Mouse (Mus musculus) kidney, embryonic 16.5 days (tissue): ENCODE results near the gene Xxylt1. TPM values are rescaled to one million over a fixed set of nuclear protein-coding genes. Genes with fewer than 3 reads are reported as not detected.
A peak's percentile ranks its signal among the peaks of the same experiment; 100 is the strongest.

ENCODE experiments used
- ATAC-seq: fragments of 200-750 bp; cut with Nextera tagmentation; 2 replicates; pipeline ENCODE4 v1.8.0; 2017; ENCODE audit warnings: moderate TSS enrichment; ENCODE audit not compliant: low FRiP score, low TSS enrichment
- H3K27ac ChIP-seq: fragments of 300-500 bp; sonication (generic); 2 replicates; pipeline ENCODE4 v1.5.1; 2014; ENCODE audit warnings: low read length
- H3K27me3 ChIP-seq: fragments of 300-500 bp; sonication (generic); 2 replicates; pipeline ENCODE4 v1.6.1; 2014; ENCODE audit warnings: low read length, control low read depth, mixed read lengths; ENCODE audit not compliant: insufficient read depth
- H3K36me3 ChIP-seq: fragments of 300-500 bp; sonication (generic); 2 replicates; pipeline ENCODE4 v1.6.1; 2014; ENCODE audit warnings: low read length, control low read depth, mixed read lengths; ENCODE audit not compliant: insufficient read depth
- H3K4me1 ChIP-seq: fragments of 300-500 bp; sonication (generic); 2 replicates; pipeline ENCODE4 v1.6.1; 2014; ENCODE audit warnings: low read length, control low read depth, mixed read lengths; ENCODE audit not compliant: insufficient read depth
- H3K4me2 ChIP-seq: fragments of 300-500 bp; sonication (generic); replicated peaks from 2 replicates; pipeline ENCODE4 v1.6.1; 2014; ENCODE audit warnings: low read depth, low read length
- H3K4me3 ChIP-seq: fragments of 300-500 bp; sonication (generic); 2 replicates; pipeline ENCODE4 v1.5.1; 2014; ENCODE audit warnings: mild to moderate bottlenecking, low read length
- H3K9ac ChIP-seq: fragments of 300-500 bp; sonication (generic); replicated peaks from 2 replicates; pipeline ENCODE4 v1.6.1; 2014; ENCODE audit warnings: low read length
- H3K9me3 ChIP-seq: fragments of 300-500 bp; sonication (generic); 2 replicates; pipeline ENCODE4 v1.6.1; 2016; ENCODE audit warnings: low read length, control low read depth
- WGBS: fragments of 180-500 bp; shearing (Covaris S2); extraction: QIAGEN DNeasy Blood & Tissue Kit; methylation state at CpG from one replicate; pipeline ENCODE4 v1.1.7; 2014; 5-methylcytosine and 5-hydroxymethylcytosine counted together
- polyA plus RNA-seq: library from polyadenylated mRNA; unstranded; fragments of >200 nt; fragmentation: Nextera tagmentation; extraction: Ambion mirVana; gene quantifications from 2 replicates; pipeline ENCODE4 v1.2.1, GENCODE M21; 2015

Gene Xxylt1
- polyA plus RNA-seq, 1 experiment from 2014 or later: 18.8 TPM

DNA sequence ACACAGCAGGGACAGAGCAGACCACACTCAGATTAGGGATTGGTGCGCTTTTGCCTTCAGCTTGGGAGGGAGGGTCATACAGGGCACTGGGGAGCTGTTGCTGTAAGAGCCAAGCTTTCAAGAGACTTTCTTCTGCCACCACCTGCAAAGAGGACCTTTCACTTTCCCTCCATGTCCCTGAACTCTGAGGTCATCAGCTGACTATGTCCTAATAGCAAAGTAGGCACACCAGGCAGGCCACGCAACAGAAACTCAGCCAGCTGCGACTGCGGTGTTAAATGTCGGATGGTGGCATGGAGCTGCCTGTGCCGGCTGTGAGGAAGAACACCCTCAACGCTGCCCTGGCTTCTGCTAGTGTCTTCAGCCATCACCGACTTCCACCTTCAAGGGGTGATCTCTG is 120.1 kb downstream of the Xxylt1 start:
- Histone ChIP-seq H3K9ac (no peak overlapping the region), H3K27me3 (no peaks in the 10 kb centered on the region), H3K4me2 (no peak overlapping the region), H3K9me3 (no peaks in the 10 kb centered on the region), H3K4me3 (no peak overlapping the region), H3K36me3 (no peaks in the 10 kb centered on the region), H3K27ac (no peak overlapping the region), H3K4me1 (peaks cover 12% of the 10 kb centered on the region)
- ATAC-seq: no peak
- WGBS: 52% methylated on average over 8 of the region's 8 CpGs

DNA sequence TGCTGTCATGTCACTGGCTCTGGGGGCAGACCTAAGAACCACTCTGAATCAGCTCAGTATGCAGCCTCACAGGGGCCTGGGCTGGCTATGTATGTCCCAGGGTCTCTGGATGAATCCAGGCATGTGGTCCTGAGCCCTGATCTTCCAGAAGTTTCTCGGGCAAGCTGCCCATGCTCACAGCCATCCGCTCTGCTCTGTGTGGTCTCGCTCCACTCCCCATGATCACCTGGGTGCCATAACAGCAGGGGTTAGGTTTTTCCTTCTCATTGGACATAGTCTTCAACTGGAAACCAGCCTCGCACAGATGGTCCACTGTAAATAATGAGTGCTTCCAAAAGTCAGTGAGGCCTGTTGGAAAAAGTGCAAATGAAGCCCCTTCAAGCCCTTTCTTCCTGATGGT is 121.0 kb downstream of the Xxylt1 start:
- H3K4me1 ChIP-seq: peaks cover 10% of the 10 kb centered on the region
- 0 out of 2 replicates have a peak, but pooled peaks cover 2% of the 10 kb centered on the region for H3K36me3 ChIP-seq
- H3K4me3 ChIP-seq: no peak overlapping the region
- no peak overlapping the region for H3K4me2 ChIP-seq
- no peak for ATAC-seq
- no peaks in the 10 kb centered on the region for H3K27me3 ChIP-seq
- WGBS: 85% methylated on average over 4 of the region's 4 CpGs
- H3K9ac ChIP-seq: no peak overlapping the region
- H3K27ac ChIP-seq: no peak overlapping the region
- H3K9me3 ChIP-seq: no peaks in the 10 kb centered on the region

DNA sequence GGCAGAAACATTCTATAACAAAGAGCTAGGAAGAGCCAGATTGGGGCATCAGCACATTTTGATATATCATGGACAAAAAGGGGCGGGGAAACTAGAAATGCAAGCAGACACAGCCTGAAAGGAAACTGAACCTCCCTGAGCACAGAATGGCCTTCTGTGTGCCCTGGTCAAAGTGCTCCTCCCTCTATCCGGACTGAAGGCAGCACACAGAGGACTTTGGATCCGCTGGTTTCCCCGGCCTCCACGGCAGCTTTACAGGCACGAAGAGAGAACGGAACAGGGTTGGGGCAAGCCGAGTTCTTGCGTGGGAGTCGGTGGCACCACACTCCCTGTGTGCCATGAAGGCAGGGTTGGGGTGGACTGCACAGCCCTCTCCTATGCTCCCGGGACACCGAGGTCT is 121.5 kb downstream of the Xxylt1 start:
- 80% methylated on average over 12 of the region's 12 CpGs for WGBS
- H3K27ac ChIP-seq: no peak overlapping the region
- H3K4me1 ChIP-seq: peaks cover 4% of the 10 kb centered on the region
- no peak for ATAC-seq
- no peak overlapping the region for H3K4me2 ChIP-seq
- no peaks in the 10 kb centered on the region for H3K27me3 ChIP-seq
- H3K9me3 ChIP-seq: no peaks in the 10 kb centered on the region
- H3K9ac ChIP-seq: no peak overlapping the region
- 0 out of 2 replicates have a peak, but pooled peaks cover 2% of the 10 kb centered on the region for H3K36me3 ChIP-seq
- H3K4me3 ChIP-seq: no peak overlapping the region

DNA sequence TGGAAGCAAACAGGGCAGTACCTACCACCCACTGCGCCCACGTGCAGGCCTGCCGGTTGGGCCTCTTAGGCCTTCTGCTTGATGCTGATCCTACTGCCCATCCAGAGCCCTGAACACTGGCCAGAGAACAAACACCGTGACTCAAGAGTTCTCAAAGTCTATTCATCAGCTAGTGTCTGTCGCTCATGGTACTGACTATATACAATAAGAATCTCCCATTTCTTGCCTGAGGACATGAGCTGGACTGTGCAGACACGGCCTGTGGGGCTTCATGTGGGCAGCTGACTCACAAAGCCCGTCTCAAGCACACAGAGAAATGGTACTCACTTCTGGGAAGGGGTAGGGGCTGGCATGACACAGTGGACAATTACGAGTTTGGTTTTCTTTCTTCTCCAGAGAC is 125.1 kb downstream of the Xxylt1 start:
- 92% methylated on average over 8 of the region's 8 CpGs for WGBS

GRCm38 (mm10) chr16:30948636-30949035 is 132.6 kb downstream of the Xxylt1 start:
- Histone ChIP-seq H3K4me3 (no peak overlapping the region), H3K27ac (no peak overlapping the region), H3K4me2 (no peak overlapping the region), H3K27me3 (no peaks in the 10 kb centered on the region), H3K9me3 (no peaks in the 10 kb centered on the region), H3K9ac (no peak overlapping the region), H3K36me3 (no peaks in the 10 kb centered on the region; the same call in 1 of the 2 replicates), H3K4me1 (no peaks in the 10 kb centered on the region)
- 54% methylated on average over 1 of the region's 1 CpGs for WGBS
- no peak for ATAC-seq

More for the DNA sequence above, 125.1 kb downstream of the Xxylt1 start:
- no peak overlapping the region for H3K9ac ChIP-seq
- no peaks in the 10 kb centered on the region for H3K4me1 ChIP-seq
- no peaks in the 10 kb centered on the region for H3K27me3 ChIP-seq
- 0 out of 2 replicates have a peak, but pooled peaks cover 2% of the 10 kb centered on the region for H3K36me3 ChIP-seq
- H3K27ac ChIP-seq: no peak overlapping the region
- H3K4me3 ChIP-seq: no peak overlapping the region
- no peak for ATAC-seq
- no peak overlapping the region for H3K4me2 ChIP-seq
- H3K9me3 ChIP-seq: no peaks in the 10 kb centered on the region

DNA sequence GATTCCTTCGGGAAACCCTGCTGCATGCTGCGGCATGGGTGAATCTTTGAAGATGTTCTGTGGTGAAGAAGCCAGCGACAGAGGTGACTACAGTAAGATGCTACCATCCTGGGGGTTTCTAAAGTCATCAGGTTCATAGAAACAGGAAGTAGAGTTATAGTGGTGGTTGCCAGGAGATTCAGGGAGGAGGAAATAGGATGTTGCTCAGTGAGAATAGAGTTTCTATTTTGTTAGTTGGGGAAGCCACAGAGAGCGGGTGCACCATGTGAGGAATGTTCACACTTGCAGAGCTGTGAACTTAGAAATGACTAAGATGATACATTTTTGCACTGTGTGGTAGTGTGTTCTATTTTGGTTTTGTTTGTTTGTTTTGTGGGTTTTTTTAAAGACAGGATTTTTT is 133.0 kb downstream of the Xxylt1 start:
- Histone ChIP-seq H3K4me2 (no peak overlapping the region), H3K4me3 (no peak overlapping the region), H3K27ac (no peak overlapping the region), H3K27me3 (no peaks in the 10 kb centered on the region), H3K9me3 (no peaks in the 10 kb centered on the region), H3K4me1 (no peaks in the 10 kb centered on the region), H3K9ac (no peak overlapping the region), H3K36me3 (no peaks in the 10 kb centered on the region; the same call in 1 of the 2 replicates)
- WGBS: 89% methylated on average over 4 of the region's 4 CpGs
- no peak for ATAC-seq

GRCm38 (mm10) chr16:30944886-30945285 is 136.3 kb downstream of the Xxylt1 start:
- H3K4me2 ChIP-seq: no peak overlapping the region
- no peaks in the 10 kb centered on the region for H3K9me3 ChIP-seq
- peaks cover 4% of the 10 kb centered on the region for H3K4me1 ChIP-seq
- H3K27me3 ChIP-seq: no peaks in the 10 kb centered on the region
- ATAC-seq: no peak
- 52% methylated on average over 8 of the region's 8 CpGs for WGBS
- no peak overlapping the region for H3K27ac ChIP-seq
- H3K9ac ChIP-seq: no peak overlapping the region
- no peaks in the 10 kb centered on the region; the same call in 1 of the 2 replicates for H3K36me3 ChIP-seq
- no peak overlapping the region for H3K4me3 ChIP-seq

- Histone ChIP-seq H3K4me3 (no peak overlapping the region), H3K9ac (no peak overlapping the region), H3K36me3 (no peaks in the 10 kb centered on the region; the same call in 1 of the 2 replicates), H3K27ac (no peak overlapping the region), H3K27me3 (no peaks in the 10 kb centered on the region), H3K9me3 (no peaks in the 10 kb centered on the region), H3K4me2 (no peak overlapping the region), H3K4me1 (peaks cover 12% of the 10 kb centered on the region)
- 62% methylated on average over 4 of the region's 4 CpGs for WGBS
- ATAC-seq: no peak
Measured at GRCm38 (mm10) chr16:30943919-30944318, 137.3 kb downstream of the Xxylt1 start.

DNA sequence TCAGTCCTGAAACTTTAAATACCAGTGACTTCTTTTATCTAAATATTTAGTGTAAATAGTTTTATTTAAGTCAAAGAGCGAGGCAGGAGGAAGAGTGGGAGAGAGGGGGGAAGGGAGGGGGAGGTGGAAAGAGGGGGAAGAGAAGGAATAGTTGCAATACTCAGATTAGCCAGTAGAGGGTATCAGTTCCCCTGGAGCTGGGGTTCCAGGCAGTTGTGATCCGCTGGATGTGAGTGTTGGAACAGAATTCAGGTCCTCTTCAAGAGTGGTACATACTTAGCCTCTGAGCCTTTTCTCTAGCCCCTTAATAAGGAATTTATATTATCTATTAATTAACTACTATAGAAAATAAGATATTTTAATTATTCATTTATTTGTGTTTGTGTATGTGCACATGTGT is 140.5 kb downstream of the Xxylt1 start:
- H3K9ac ChIP-seq: no peak overlapping the region
- H3K27ac ChIP-seq: no peak overlapping the region
- H3K4me1 ChIP-seq: peaks cover 12% of the 10 kb centered on the region
- H3K4me2 ChIP-seq: no peak overlapping the region
- no peaks in the 10 kb centered on the region for H3K9me3 ChIP-seq
- no peak overlapping the region for H3K4me3 ChIP-seq
- no peaks in the 10 kb centered on the region for H3K27me3 ChIP-seq
- no peaks in the 10 kb centered on the region for H3K36me3 ChIP-seq
- no peak for ATAC-seq
- 88% methylated on average over 2 of the region's 2 CpGs for WGBS

DNA sequence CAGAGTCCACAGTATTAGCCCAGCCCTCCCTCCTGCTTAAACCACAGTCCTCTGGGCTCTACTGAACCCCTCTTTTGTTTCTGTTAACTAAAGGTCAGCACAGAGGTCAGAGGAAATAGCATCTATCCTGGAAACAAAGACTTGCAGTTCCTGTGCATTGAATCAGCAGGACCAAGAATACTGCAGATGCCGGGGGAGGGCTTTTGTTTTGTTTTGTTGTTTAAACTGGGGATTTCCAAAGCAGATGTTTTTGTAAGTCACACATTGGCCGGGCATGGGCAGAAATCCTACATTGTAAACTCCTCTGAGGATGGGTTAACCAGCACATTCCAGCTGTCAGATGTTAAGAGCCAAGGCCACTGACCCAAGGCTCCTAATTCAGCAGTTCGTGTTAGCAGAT is 141.3 kb downstream of the Xxylt1 start:
- Histone ChIP-seq H3K4me1 (peaks cover 20% of the 10 kb centered on the region), H3K9ac (no peak overlapping the region), H3K27ac (peak overlapping the region; percentile 32), H3K36me3 (no peaks in the 10 kb centered on the region), H3K4me2 (no peak overlapping the region), H3K4me3 (no peak overlapping the region), H3K27me3 (no peaks in the 10 kb centered on the region), H3K9me3 (no peaks in the 10 kb centered on the region)
- WGBS: 9% methylated on average over 3 of the region's 3 CpGs
- ATAC-seq: peak; percentile 46; the same call in 1 of the 2 replicates
